Mouse (Mus musculus) embryonic fibroblast, embryonic 13.5 days (primary cell): ENCODE measurements around the gene Sufu.

Source experiments
- CTCF ChIP-seq: IDR thresholded peaks from 2 replicates; pipeline ENCODE4 v1.5.1; 2011; ENCODE audit warnings: mild to moderate bottlenecking, control low read depth, low read length, moderate library complexity, borderline replicate concordance; ENCODE audit not compliant: insufficient read depth
- POLR2A ChIP-seq: IDR thresholded peaks from 2 replicates; pipeline ENCODE4 v1.6.1; 2011; ENCODE audit warnings: low read depth, mild to moderate bottlenecking, control low read depth, low read length, moderate library complexity

DNA sequence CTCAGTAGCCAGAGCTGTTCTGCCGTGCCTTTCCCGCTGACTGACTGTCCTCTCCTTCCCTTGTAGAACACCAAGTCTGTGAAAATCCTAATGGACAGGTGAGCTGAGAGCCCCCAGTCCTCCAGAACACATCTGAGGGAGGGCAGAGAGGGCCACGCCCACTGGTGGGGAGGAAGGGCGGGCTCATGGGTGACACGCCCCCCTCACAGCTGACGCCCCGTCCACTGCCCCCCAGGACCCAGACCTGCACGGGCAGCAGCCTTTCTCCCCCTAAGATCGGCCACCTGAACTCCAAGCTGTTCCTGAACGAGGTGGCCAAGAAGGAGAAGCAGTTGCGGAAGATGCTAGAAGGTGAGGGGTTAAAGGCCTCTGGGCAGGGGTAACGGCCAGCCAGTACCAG is 117.7 kb downstream of the Sufu start:
- TF ChIP-seq POLR2A (no peak), CTCF (no peak)
